ENCODE assay signal across 15 mouse cellular contexts in genomic region chr2:59966454-59966853, GRCm38 (mm10).
"Had no signal": no experiment of that assay in that cellular context is flagged by ENCODE, and none has a peak within 500 bp of the region (broad histone marks: within the 10 kb centered on the region; RNA-seq: fewer than 3 reads in every experiment).

No protein-coding gene starts in this region.

- H3K27ac ChIP-seq: layer of hippocampus, adult 2 months; liver, embryonic 13.5 days; lung, embryonic 15.5 days; macrophage had no signal

- ATAC-seq: liver, postnatal 0 days; midbrain, embryonic 16.5 days had no signal

- H3K4me1 ChIP-seq: liver, embryonic 13.5 days; lung, embryonic 15.5 days had no signal

- H3K27me3 ChIP-seq: liver, embryonic 13.5 days; lung, embryonic 15.5 days; megakaryocyte, embryonic 14.5 days had no signal

- H3K9me3 ChIP-seq: liver, embryonic 13.5 days; lung, embryonic 15.5 days; megakaryocyte, embryonic 14.5 days had no signal

- DNase-seq: kidney, postnatal 10 days; kidney, postnatal 4 days; liver; liver, embryonic 13.5 days; liver, postnatal 0 days; lung, postnatal 14 days; right cerebral cortex, adult 18-20 months; right cerebral cortex, postnatal 25 days; thymus, postnatal 36 days had no signal

- H3K4me3 ChIP-seq: layer of hippocampus, adult 2 months; liver, embryonic 13.5 days; lung, embryonic 15.5 days; megakaryocyte, embryonic 14.5 days had no signal

- H3K9ac ChIP-seq: liver, embryonic 13.5 days; liver, postnatal 0 days; lung, embryonic 15.5 days had no signal

- H3K4me2 ChIP-seq: liver, embryonic 13.5 days; lung, embryonic 15.5 days; midbrain, embryonic 11.5 days had no signal
